Mouse (Mus musculus) frontal cortex, postnatal 14 days (tissue): ENCODE data around the gene Apol11a.
"Not testable (repeated sequence)": the region's sequence is repeated elsewhere in the genome, so short reads cannot be mapped to it uniquely, and the experiment has no call there.

Experiments used
- DNase-seq, 2 experiments: peaks; one replicate each; pipeline ENCODE4 v3.0.0; 2022; ENCODE audit warnings: low spot score in 2 of 2

The Apol11a gene

DNA sequence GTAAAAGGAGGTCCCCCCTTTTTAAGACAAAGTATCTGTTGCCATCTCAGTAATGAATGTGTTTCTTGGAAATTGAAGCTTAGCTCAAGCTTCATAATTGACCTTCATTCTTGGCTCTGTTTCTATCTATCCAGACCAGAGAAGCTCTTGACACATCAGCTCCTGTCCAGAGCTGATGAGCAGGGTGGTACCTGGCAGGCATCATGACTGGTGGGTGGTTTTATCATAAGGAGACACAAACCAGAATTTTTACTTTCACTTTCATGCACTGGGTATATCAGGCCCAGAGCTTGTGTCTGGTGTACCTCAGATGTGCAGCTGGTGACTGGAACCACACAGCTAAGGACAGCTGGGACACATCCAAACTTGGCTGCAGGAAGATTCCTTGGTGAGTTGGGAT lies at the start of gene Apol11a:
Gene Apol11a, plus strand, starts transcription at position 306 of the 400 bp plus-strand sequence.
- DNase-seq: not testable (repeated sequence)

DNA sequence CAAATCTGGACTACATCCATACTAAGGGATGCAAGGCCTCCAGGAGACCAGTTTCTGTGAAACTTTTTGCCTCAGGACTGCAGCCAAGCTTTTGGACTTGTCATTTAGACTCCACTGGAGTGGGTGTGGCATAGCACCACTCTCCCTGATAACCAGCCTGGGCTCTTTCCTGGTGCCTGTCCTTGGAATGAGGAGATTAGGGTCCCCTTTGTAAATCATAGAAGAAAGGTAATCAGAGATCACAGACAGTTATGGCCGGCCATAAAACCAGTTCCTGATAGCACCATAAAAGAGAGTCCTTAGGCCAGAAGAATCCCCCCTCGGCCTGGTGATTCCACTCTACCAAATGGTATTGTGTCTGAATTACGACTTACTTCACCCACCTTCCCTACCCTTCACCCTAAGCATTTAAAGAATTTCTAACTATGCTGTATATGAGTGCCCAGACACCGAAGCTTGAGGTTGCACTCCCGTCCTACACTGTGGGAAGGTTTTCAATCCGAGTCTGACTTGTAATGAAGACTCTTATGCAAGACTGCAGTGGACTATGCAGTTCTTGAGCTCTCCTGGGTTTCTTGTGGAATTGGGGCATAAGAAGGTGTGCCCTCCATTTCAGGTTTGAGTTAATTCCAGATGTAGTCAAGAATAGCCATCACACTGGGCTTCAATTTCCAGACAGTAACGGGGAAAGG lies 33.2 kb upstream of the Apol11a start:
- DNase-seq: not testable (repeated sequence)

DNA sequence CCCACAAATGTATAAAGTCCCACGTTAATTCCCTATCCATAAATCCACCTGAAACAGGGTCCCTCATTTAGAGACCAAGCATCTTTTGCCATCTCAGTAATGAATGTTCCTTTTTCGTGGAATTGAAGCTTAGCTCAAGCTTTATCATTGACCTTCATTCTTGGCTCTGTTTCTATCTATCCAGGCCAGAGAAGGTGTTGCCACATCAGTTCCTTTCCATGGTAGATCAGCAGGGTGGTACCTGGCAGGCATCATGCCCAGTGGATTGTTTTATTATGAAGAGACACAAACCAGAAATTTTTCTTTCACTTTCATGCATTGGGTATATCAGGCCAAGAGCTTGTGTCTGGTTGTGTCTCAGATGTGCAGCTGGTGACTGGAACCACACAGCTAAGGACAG lies 31.4 kb upstream of the Apol11a start, which contains the start of gene Apol10a:
Gene Apol10a, plus strand, starts transcription at position 355 of the 400 bp plus-strand sequence.
- DNase-seq: not testable (repeated sequence)

DNA sequence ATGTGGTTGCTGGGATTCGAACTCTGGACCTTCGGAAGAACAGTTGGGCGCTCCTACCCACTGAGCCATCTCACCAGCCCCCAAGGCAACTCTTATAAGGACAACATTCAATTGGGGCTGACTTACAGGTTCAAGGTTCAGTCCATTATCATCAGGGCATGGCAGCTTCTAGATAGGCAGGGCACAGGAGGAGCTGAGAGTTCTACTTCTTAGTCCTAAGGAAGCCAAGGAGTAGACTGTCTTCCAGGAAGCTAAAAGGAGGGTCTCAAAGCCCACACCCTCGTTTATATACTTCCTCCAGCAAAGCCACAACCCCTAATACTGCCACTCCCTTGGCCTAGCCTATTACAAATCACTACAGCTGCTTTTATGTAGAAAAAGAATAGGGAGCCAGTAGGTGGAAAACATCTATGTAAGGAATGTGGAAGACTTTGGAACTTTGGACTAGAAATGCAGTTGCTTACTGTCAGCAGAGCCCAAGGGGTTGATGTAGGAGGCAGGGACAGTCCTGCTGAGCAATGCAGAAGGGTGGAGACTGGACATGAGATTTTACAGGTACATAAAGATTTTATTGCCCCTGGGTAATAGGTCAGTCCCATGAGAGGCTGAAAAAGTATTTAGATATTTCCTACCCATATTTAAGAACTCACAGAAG lies 25.8 kb upstream of the Apol11a start:
- DNase-seq: no peak

DNA sequence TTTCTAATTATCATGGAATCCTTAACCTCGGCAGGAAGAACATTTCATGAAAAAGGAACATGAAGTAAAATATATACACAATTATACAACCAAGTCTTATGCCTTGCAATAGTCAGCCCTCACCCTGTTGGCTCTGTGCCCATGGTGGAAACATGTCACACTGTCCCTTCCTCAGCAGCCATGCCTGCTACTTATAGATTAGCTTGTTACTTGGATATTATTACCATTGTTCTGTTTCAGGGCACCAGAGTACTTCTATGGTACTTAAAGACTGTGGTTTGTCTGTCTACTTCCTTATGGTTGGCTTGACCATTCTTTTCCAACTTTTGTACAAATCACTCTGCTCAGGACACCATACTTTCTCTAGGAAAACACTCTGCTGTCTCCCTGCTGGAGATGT lies 14.9 kb upstream of the Apol11a start:
- not testable (repeated sequence) for DNase-seq

DNA sequence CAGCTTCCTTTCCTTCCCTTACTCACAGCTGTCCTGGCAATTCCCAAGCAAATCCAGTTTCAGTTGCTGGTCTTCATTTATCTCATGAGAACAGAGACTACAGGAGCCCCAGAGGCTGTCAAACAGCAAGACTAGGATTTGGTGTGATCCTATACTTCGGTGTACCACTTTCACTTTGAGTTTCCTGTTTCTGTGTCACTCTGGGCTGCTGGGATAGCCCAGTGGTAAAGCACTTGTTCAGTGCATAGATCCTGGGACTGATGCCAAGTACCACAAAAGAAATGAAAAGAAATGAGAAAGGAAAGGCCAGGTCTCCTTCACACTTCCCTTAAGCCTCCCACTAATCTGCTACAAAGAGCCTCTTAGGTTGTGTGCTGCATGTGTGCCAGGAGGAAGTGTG lies 13.4 kb upstream of the Apol11a start:
- not testable (repeated sequence) for DNase-seq

DNA sequence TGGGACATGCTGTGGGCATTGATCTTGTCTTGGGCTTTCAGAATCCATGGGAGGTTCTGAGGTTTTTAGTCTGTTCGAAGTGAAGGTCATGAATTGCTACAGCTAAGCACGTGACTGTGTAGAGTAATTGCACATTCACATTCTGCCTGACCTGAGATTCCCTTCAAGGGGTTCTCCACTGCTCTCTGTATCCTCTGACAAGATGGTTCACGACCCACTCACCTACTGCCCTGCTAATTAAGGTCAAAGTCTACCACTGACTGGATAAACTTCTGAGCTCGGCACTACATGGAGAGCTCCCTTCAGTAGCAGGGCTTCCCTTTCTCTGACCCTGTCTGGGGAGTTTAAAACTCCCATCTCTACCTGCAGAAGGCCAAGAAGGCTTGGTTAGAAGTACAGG lies 12.5 kb downstream of the Apol11a start:
- DNase-seq: not testable (repeated sequence)

DNA sequence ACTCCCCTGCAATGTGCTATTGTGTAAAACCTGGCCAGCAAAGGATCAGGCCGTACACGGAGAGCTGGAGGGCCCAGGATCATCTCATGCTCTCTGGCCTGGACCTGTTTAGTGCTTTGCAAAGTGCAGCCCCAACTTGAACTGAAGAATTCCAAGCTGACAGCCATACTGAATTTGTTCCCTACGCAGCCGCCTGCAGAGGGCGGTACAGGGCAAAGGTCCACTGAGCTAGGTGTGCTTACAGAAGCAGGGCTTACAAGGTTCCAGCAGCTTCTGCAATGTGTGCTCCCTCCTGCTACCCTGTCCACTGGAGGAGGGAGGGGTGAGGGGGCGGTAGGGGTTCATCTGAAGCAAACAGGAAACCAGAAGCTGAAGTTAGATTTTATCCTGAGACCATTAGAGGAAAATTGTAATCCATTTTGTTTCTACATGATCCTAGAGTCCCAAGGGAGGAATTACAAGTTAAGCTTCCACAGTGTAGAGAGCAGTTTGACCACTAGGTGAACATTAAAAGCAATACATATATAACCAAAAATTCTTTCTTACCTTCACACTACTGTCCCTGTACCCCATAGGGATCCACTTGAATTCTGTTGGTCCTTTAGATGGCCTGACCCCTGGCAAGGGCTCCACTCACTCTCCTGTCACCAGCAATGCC lies 15.2 kb downstream of the Apol11a start:
- DNase-seq: peak in 1 of 2 experiments; percentile 29

DNA sequence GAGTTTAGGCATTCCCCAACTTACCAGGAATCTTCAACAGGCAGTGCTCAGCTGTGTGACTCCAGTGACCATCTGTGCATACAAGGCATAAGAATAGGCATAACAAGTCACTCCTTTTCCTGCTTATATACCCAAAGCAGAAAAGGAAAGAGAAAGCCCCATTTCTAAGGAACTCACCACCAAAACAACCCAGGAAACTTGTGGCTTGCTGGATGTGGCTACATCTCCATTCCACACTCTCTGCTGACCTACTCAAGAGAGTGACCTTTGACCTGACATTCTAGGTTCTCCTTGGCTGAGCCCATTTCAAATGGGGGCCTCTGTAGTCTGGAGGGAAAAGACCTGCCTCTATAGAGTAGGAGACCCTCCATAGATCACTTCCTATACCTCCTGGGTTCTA lies 25.1 kb downstream of the Apol11a start, which contains the start of gene Apol7c:
Gene Apol7c, minus strand, starts transcription at position 101 of the 400 bp plus-strand sequence.
- no peak for DNase-seq

DNA sequence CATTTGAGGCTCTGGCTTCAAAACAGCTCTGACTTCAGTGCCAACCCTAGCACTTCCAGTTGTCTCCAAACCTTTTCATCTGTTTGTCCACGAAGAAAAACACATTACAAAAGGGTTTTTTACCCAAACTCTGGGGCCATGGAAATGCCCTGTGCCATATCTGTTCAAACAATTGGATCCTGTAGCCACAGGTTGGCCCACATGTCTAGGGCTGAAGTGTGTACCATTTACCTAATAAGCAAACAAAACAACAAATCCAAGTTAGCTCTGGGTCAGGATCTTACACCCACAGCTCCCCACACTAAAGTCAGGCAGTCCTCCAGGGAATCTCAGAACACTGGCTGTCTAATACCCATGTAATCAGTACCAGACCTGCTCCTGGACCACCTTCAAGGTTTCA lies 31.1 kb downstream of the Apol11a start:
- DNase-seq: not testable (repeated sequence)

DNA sequence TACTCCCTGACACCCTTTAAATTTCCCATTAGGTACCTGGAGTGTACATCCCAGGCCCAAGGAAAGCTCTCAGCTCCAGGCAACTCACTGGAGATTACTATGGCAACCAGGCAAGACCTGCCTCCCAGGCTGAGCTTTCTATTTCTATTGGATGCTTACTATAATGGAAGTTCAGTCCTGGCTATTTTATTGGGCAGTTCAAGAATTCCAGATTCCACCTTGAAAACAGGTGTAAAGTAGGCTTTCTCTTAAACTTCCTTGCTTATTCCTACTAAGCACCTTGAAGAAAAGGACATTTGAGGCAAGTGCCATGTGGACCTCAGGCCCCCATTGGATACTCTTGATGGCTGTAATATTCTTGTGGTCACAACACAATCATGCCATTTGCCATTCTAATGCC lies 53.7 kb downstream of the Apol11a start, which contains the start of gene 1700025B11Rik:
Gene 1700025B11Rik, minus strand, starts transcription at position 101 of the 400 bp plus-strand sequence.
- no peak for DNase-seq

DNA sequence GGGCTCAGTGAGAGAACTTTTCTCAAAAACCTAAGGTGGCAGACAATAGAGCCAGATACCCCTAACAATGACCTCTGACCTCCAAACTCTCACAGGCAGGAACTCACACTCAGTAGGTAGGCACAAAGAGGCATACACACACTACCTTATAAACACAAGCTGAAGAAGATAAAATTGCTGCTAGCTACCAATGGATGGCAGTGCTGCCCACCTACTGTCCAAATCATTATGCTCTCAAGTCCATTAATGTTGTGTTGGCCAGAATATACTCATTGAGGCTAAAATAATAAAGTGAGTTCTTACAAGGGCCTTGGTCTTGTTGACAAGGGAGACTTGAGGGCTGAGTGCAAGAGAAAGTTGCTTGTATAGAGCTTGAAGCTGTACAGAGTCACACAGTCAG lies 55.1 kb downstream of the Apol11a start:
- no peak for DNase-seq
